Mouse (Mus musculus): ENCODE measurements around the gene Arhgap10.

Arhgap10 gene

GRCm38 (mm10) chr8:77442452-77442851 is 75.3 kb downstream of the Arhgap10 start:
- DNase-seq (ENCODE audit: extremely low spot score) = no peak

DNA sequence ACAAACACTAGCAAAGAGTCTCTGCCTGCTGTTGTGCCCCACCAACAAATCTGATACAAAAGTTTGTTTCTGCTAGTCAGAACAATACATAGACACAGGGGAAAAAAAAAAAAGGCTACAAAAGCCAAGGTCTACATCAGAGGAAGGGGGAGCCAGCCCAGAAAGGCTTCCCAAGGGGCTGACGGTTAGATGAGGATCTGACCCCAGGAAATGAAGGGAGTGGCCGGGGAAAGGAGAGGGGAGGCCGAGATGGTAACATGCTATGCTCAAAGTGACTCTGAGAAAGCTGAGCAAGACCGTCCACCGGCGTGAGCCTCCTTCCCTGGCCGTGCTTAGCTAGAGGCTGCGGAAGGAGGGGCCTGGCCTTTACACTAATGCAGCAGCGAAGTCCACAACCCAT is 76.8 kb downstream of the Arhgap10 start:
- no peak for DNase-seq (ENCODE audit: extremely low spot score)

DNA sequence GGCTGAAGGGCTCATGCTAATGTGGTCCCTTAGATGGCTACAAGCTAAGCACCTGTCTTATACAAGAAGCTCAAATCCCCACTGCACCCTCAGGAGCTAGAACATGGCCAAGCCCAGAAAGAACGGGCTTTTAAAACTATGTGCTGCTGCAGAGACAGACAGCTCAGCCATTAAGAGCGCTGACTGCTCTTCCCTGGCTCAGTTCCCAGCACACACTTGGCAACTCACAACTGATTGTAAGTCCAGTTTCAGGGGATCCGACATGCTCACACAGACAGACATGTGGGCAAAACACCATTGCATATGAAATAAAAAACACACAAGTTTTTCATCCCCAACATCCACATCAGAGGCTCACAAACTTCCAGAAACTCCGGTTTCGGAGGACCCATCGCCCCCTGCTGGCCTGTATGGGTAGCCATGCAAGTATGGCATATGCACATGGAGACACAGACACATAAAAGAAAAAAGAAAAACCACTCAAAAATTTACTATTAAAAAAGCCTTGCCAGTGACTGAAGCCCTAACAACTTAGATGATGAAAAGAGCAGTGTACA is 77.4 kb downstream of the Arhgap10 start:
- no peak for DNase-seq (ENCODE audit: extremely low spot score)

GRCm38 (mm10) chr8:77439670-77440069 is 78.1 kb downstream of the Arhgap10 start:
- no peak for DNase-seq (ENCODE audit: extremely low spot score)

GRCm38 (mm10) chr8:77437807-77438493 is 79.8 kb downstream of the Arhgap10 start:
- no peak for DNase-seq (ENCODE audit: extremely low spot score)

DNA sequence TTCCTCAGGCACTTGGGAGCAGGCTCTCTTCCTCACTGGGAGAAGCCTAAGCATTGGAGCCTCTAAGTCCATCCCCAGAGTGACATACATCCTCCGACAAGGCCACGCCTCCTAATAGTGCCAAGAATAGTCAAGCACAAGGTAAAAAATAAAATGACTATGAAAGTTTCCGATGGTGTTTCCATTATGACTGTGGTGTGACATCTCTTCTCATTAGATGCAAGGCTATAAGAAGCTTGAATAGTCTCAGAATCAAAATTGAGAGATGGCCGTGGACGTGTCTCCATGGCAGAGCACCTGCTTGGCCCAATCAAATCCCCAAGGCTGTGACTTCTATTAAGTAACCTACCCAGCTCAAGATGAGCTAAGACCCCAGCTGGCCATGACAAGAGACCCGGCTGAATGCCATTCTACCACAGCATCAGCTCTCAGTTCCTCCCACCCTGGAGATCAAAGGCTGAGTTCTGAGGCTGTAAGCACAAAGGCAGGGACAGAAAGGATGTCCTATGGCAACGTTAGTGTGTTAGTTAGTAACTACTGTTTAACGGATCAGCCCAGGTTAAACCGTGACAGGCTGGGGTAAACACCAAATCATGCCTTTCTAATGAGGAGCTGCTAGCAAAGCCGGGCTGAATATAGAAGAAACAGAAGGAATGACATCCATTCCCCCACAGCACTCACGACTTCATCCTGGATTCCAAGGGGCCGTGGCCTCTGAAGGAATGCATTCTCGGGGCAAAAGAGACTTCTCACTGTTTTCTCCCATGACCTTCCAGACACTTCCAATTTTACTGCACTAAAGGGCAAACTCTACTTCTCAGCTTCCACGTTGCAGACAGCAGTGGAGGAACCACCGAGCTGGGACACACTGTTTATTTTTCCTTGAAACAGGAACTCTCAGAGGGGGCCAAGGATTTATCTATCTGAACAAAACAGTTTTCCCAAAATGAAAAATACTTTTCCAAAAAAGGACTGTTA is 81.5 kb downstream of the Arhgap10 start:
- DNase-seq (ENCODE audit: extremely low spot score) = peak; percentile 29

DNA sequence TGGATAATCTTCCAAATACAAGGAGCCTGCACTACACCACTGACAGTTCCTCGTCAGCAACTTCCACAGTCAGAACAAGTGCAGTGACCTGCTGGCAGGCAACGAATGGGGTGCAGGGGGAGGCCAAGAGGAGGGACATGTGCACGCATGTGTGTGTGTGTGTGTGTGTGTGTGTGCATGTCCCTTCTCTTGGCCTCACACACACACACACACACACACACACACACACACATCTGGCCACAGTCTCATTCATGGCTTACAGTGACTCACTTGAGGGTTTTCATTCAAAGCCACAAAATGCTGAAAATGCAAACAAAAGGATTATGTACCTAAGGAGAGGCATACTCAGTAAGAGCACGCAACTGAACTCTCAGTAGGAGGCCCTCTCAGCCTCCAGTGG is 84.5 kb downstream of the Arhgap10 start:
- DNase-seq (ENCODE audit: extremely low spot score) = no peak

GRCm38 (mm10) chr8:77432726-77433125 is 85.0 kb downstream of the Arhgap10 start:
- DNase-seq (ENCODE audit: extremely low spot score) = no peak

DNA sequence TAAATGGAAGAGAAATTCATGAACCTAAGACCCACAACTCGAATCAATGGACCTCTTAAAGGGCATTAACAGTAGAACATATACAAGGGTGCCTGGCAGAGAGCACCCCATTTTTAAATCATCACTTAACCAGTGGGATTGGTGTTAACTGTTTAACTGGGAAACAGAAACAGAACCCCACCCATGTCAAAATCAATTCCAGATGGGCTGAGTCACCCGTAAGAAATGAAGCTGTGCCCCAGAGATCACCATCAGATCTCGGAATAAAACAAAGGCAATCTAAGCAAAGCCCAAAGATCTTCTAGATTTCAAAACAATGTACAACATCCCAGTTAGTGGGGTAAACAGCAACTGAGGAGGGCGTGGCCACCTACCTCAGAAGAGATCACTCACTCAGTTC is 89.3 kb downstream of the Arhgap10 start:
- no peak for DNase-seq (ENCODE audit: extremely low spot score)

- no peak for DNase-seq (ENCODE audit: extremely low spot score)
Observed at GRCm38 (mm10) chr8:77428015-77428414, 89.7 kb downstream of the Arhgap10 start.

DNA sequence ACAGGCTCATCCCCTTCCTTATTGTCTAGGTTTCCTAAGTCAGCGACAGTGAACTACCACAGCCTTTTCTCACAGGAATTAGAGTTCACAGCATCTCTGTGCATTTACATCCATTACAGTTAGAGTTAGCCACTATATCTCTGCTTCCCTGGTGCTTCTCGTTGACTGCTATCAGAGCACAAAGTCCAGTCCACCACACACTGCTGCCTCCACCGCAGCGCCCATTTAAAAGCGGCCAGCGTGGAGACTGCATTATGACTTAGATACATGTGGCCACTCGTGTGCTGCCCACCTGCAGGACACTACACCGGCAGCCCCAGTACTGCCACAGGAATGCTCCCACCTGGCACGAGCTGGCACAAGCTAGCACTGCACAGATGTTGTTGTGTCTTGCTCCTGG is 90.3 kb downstream of the Arhgap10 start:
- no peak for DNase-seq (ENCODE audit: extremely low spot score)

GRCm38 (mm10) chr8:77423850-77424249 is 93.9 kb downstream of the Arhgap10 start:
- no peak for DNase-seq (ENCODE audit: extremely low spot score)

DNA sequence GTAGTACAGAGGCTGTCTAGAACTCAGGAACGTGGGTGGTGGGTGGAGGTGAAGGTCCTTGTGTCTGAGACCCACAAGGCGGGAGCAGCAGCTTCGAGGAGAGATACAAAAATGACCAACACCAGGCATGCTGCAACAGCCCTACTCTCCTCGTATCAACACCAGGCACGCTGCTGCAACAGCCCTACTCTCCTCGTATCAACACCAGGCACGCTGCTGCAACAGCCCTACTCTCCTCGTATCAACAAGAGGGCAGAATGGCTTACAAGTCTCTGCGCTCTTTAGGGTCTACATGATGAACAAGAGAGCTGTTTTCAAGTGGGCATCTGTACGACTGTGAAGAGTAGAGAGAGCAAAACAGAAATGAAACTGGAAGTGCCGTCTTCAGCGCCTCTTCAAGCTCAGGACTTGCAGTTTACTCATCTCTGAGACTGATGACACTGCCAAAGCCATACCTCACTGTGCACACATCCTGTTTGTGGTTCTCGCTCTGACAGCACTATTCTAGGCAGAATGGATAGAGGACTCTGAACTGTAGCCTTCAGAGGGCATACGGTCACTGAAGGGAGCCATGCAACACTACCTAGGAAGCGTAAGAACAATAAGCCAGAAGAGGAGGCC is 95.0 kb downstream of the Arhgap10 start:
- no peak for DNase-seq (ENCODE audit: extremely low spot score)

DNA sequence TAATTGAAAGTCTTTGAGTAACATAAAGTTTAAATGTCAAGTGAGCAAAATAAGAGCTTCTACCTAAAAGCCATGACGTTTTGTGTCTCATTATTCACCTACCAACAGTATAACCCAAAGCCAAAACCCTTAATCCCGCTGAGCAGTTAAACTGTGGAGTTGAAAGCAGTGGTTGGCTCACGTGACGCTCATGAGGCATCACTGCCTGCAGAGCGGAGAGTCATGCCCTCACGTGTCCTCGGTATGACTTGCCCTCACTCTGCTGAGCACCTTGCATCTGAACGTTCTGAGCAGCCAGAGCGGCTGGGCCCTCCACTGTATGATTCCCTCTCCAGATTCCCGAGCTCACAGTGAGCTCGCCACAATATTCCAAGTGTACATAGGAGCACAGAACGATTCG is 96.2 kb downstream of the Arhgap10 start:
- no peak for DNase-seq (ENCODE audit: extremely low spot score)

DNA sequence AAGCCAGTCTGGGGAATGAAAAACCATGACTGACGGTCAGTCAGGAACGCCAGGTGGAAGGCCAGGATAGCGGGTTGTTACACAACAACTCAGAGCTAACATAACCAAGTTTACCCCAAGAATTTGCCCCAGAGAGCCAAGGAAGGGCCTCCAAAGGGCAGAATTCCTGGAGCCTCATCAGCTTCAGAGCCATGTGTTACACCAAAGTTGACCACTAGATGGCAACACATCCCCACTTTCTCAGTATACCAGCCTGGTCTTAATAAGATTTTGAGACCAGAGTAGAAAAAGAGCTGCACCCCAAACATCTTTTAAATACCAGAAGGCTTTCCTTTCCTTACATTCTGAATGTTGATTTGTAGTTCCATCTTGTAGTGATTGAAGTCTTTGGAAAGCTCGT is 98.0 kb downstream of the Arhgap10 start:
- peak; percentile 71 for DNase-seq (ENCODE audit: extremely low spot score)

GRCm38 (mm10) chr8:77416738-77417137 is 101.0 kb downstream of the Arhgap10 start:
- DNase-seq (ENCODE audit: extremely low spot score) = peak; percentile 39

DNA sequence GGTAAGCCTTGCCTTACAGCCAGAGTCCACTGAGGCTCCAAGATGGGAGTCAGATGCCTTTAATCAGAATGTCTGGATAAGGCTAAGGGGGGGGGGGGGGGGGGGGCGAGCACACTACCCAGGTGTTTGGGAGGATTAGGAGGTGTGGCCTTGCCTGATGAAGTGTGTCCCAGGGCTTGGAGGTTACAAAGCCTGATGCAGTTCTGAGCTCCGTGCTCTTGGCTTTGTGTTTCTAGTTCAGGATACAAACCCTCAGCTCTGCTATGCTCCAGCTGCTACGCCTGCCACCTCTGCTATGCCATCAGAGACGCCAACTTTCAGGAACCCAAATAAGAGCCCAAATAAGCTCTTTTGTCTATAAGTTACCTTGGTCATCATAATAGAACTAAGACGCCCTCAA is 101.7 kb downstream of the Arhgap10 start:
- DNase-seq (ENCODE audit: extremely low spot score) = no peak

DNA sequence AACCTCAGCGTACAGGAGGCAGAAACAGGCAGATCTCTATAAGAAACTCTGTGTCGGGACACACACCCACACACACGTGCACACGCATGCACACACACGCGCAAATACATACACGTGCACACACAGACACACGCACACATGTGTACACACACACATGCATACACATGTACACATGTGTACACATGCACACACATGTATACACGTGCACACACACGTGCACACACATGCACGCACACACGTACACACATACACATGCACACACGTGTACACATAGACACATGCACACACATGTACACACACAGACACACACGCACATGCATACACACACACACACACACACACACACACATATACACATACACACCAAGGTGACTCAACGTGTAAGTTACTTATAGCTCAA is 106.5 kb downstream of the Arhgap10 start:
- DNase-seq (ENCODE audit: extremely low spot score) = no peak

GRCm38 (mm10) chr8:77410394-77410793 is 107.4 kb downstream of the Arhgap10 start:
- no peak for DNase-seq (ENCODE audit: extremely low spot score)

- no peak for DNase-seq (ENCODE audit: extremely low spot score)
Observed at GRCm38 (mm10) chr8:77408527-77409215, 109.1 kb downstream of the Arhgap10 start.

GRCm38 (mm10) chr8:77406846-77407245 is 110.9 kb downstream of the Arhgap10 start:
- no peak for DNase-seq (ENCODE audit: extremely low spot score)

GRCm38 (mm10) chr8:77406444-77406843 is 111.3 kb downstream of the Arhgap10 start:
- DNase-seq (ENCODE audit: extremely low spot score) = no peak

All from embryo, embryonic 9.5 days (tissue).